Mouse (Mus musculus) 3T3-L1 (cell line): ENCODE results near the gene A930004D18Rik.
A peak's percentile ranks its signal among the peaks of the same experiment; 100 is the strongest.

Experiments
- DNase-seq: peaks from one replicate; pipeline ENCODE4 v3.0.0-alpha.2; 2015; ENCODE audit warnings: low read depth, low spot score

A930004D18Rik gene

DNA sequence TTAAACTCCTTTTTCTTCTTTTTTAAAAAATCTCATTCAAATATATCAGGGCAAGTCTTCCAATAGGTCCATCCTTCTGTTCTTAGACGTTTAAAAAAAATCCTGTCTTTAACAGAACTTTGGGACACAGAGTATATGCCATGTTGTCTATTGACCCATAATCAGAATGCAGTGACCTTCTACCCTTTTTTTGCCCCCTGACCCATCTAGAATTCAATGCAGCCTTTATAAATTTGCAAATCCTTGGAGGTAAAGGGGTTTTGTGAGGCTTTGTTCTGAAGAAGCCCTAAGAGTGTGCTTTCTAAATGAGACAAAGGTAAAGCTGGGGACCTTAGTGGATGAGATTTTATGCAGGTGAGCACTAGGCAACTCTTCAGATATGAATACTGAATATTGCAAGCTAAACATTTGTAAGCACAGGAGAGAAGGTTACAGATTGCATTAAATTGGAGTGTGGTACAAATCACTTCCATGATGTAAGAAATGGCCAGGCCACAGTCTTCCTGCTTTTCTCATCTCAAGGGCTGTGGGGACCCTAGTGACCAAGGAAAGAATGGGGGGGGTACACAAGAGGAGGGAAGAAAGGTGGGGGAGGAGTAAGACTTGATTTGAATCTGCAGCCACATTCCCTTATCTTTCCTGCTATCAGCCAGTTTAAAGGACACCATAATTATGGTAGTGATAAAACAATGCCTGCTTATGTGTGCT is 15.9 kb upstream of the A930004D18Rik start:
- no peak for DNase-seq

GRCm38 (mm10) chr2:18052581-18052980 is 15.0 kb upstream of the A930004D18Rik start:
- no peak for DNase-seq

GRCm38 (mm10) chr2:18051831-18052170 is 14.3 kb upstream of the A930004D18Rik start:
- no peak for DNase-seq

GRCm38 (mm10) chr2:18051026-18051830 is 13.7 kb upstream of the A930004D18Rik start:
- DNase-seq: no peak

- no peak for DNase-seq
These were observed 13.0 kb upstream of the A930004D18Rik start for GRCm38 (mm10) chr2:18050541-18050985.

DNA sequence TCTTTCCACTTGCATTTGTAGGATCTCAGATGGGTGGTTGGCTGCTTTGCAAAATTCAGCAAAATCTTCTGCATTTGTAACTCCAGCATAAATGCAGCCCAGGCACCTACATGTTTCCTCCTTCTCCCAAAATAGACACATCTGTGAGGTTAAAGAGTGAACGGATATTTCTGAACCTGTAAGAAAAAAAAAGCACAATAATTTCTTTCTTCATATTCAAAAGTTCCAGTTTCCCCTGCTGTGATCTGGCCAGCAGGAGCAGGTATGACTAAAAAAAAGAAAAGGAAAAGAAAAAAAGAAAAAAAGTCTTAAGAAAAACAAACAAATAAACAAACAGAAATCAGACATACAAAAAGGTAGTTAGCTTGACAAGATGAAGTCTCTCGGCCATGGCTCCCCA is 12.5 kb upstream of the A930004D18Rik start:
- DNase-seq: no peak

DNA sequence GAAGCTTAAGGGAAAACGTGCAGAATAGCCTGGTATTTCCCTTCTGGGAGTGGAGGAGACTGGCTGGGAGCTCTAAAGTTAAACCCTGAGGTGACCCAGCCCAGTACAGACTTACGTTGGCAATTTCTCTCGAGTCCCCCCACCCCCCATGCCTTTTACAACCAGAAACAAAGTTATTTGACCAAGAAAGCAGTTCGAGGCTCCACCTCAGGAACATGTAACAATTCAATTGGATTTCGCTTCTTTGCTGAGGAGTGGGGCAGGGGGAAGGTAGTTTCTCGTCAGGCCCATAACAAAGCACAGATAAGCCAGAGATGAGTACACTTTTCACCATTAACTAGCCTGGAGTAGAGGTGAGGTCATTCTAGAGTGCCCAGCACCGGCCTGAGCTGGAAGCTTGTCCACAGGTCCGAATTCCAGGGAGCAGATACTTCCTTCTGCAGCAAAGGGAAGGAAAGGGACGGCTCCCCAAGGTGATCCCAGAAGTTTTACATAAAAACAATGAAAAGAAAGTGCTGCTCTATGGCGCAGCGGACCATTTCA is 11.8 kb upstream of the A930004D18Rik start:
- no peak for DNase-seq

DNA sequence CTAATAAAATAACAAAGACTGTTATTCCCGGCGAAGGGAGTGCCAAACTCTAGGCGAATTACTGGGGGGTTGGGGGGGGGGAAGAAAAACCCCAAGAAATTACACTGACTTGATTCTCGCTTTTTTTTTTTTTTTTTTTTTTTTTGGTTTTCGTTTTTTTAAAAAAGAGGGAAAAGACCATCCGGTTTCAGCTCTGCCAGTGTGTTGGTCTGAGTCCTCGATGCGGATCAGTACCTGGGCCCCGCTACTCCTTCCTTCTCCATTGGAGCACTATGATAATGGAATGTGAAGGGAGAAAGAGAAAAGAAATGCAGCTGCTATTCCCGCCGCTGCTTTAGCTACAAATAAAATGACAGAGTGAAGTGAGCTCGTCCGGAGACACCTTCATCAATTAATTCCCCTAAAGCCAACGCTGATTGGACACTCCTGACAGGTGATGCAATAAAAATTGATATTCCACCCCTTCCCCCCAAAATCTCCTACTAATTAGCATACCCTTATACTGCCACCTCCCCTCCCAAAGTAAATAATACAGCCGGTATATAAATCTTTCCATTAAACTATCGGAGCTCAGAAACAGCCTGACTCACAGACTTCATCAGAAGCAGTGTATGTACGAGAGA is 11.0 kb upstream of the A930004D18Rik start, which contains the start of gene Skida1:
Gene Skida1 (minus strand): TSS at position 599 of the 623 bp plus-strand sequence.
- DNase-seq: no peak

DNA sequence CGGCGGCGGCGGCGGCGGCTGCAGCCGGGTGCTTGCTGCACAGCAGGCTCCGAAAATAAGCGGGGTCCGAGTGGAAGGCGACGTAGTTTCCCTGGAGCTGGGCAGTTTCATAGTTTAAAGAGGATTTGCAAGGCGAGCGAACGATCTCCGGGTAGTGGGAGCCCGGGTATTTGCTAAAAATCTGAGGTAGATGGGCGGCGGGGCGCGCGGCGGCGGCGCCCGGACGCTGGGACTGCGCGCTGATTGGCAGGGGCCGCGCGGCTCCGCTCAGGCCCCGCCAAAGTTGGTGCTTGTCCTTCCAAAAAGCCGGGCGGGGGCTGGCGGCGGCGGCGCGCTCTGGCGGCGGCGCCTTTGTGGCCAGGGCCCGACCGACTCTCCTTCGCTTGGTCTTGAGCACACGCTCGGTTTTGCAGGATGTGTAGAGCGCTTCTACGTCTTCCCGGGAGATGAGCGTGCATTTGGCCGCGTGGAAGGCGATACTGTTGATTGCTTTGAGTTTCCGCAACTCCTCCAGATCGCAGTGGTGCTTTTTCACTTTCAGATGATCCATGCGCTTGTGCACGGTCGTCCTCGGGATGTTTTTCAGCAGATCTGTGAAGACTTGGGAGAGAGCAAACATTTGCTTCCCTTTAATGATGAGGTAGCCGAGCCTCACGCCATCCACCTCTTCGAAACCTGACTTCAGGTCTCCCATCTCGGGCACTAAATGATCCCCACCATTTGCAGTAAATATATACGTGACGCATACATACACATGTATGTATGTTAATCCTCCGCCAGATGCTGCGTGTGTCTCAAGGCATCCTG is 10.3 kb upstream of the A930004D18Rik start:
- DNase-seq: peak; percentile 65

- peak; percentile 63 for DNase-seq
These were observed 9.5 kb upstream of the A930004D18Rik start for GRCm38 (mm10) chr2:18046758-18047645.

DNA sequence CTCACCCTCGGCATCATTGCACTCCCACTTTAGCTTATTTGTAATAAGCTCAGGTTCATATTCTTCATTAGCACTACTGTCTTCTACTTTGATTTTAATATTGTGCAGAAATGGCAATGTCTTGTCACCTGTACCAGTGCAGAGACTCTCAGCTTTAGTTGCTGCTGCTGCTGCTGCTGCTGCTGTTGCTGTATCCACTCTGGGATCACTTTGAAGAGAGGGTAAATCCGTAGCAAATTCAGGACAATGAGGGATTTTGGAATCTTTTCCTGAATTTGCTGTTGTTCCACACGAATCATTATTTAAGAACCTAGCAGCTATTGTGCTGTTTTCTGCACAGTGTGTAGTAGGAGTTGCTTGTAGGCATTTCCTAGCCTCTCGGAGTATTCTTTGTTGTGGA is 8.6 kb upstream of the A930004D18Rik start:
- no peak for DNase-seq

DNA sequence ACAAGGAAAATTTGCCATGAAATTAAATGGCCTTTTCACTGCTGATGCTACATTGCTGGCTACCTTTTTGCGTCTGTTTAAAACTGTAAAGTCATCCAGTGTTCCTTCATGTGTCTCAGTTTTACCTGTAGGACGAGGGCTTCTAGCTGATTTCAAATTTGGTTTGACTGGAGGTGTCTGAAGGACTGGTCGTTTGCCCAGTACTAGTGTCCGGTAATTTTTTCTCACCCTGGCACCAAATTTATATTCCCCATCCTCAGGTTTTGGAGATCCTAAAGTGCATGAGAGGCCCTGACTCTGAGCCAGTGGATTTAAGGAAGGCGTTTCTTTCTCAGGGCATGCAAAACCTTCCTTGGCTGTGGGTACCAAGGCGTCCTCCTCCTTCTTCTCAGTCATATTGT is 8.2 kb upstream of the A930004D18Rik start:
- DNase-seq: no peak

- no peak for DNase-seq
These were observed 7.7 kb upstream of the A930004D18Rik start for GRCm38 (mm10) chr2:18045143-18045780.

- DNase-seq: no peak
These were observed 3.8 kb upstream of the A930004D18Rik start for GRCm38 (mm10) chr2:18041199-18041885.

DNA sequence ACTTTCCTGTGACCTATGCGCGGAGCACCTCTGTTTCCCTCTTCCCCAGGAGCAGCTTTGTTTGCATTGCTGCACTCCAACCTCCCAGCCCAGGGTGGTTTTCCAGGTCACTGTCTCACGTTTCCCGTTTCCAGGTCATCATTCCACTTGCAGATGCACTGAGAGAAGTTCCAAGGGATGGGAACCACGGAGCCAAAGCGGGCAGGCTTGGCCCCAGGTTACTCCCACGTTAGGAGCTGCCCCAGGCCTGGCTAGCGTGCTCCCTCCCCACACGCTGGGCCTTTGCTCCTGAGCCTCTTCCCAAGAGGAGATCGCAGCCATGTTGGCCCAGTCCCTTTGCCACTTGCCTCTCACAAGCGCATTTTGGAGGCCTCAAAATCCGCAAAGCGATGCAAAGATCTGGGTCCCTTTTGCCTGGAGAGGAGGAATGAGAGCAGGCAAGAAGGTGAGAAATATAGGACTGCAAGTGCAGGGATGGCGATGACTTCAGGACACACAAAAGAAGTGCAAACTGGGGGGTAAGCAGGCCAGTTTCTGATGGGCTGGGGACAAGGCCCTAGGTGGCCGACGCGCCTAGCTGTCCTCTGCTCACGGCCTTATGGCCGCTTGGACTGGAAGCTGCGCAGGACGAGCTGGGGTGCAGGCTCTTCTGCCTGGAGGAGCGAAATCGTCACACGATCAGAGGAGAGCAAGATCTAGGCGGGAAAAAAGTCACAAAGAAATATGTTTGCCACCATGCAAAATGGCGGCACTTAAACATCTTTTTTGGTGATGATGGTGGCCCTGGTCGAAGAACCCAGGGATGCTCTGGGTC is 3.0 kb upstream of the A930004D18Rik start:
- no peak for DNase-seq

DNA sequence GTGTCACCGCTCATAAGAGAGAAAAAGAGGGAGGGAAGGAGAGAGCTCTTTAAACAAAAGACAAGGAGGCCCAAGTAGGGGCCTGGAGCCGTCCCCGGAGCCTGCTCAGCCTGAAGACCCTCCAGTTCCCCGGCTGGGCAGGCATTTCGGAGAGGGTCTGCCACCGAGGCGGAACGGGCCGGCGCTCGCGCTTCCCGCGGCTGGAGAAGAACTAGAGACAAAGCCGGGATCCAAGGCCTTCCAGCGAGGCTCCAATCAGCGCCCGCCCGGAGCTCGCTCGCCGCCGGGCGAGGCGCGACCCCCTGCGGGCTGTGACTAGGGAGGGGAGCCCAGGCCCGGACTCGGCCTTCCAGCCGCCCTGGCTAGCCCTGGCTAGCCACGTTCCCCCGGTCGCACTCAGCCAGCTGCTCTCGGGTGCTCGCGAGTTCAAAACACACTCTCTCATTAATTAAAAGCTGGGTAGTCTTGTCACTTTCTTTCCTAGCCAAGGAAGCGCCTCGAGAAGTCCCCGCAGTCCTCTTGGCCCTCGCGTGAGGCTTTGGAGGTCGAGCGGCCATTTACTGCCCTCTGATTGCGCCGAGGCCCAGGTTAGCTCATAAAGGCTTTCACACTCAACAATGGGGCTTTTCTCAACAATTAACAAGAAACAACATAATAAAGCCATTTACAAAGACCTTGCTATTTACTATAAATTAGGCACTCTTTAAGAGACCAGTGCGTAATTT is 2.2 kb upstream of the A930004D18Rik start:
- no peak for DNase-seq

- DNase-seq: no peak
These were observed 1.4 kb upstream of the A930004D18Rik start for GRCm38 (mm10) chr2:18038895-18039371.
